Mouse (Mus musculus) urinary bladder, postnatal 10 days (tissue): ENCODE data around the gene Kctd2.
"Not testable (repeated sequence)": the region's sequence is repeated elsewhere in the genome, so short reads cannot be mapped to it uniquely, and the experiment has no call there.

ENCODE experiments used
- DNase-seq: peaks from one replicate; pipeline ENCODE4 v3.0.0; 2022; ENCODE audit warnings: low spot score

The Kctd2 gene

DNA sequence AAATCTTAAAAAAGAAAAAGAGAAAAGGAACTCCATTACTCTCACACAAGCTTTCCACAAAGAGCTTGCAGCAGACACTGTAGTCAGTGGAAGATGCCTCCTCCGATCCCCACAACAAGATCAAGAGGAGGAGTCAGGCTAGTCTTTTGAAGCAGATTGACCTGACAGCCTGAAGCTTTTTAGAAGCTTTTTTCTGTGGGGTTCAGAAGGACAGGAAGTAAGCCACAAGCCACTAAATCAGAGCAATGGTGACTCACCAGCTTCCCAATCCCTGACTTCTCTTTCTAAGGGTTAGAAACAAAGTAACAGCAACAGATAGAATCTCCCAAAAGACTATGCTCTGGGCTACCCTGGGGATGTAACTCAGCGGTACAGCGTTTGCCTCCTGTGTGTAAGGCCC lies 19.4 kb downstream of the Kctd2 start:
- no peak for DNase-seq

DNA sequence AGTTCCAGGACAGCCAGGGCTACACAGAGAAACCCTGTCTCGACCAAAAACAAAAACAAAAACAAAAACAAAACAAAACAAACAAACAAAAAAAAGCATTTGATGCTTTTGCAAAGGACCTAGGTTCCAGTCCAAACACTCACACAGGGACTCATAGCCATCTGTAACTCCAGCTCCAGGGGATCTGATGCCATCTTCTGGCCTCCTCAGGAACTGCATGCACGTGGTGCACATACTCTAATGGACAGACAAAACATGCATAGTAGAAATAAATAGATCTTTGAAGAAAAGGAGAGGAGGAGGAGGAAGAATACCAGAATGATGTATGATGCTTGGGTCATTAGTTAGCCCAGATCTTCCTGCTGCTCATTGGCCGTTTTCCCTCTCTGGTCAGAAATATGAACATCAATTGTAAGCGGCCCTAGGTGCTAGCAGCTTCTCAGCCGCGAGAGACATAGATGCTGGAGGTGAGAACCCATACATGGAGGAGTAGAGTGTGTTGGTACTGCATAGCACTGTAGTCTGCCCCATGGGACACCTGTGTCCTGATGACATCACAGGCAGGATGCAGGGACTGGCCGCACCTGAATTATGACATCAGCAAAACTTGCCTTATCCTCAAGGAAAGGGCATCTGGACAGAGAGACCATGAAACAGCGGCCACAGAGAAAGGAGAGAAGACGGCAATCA lies 20.1 kb downstream of the Kctd2 start, which contains the start of gene Trim80:
Trim80 (plus strand) TSS at position 640 of the 690 bp plus-strand sequence.
- no peak for DNase-seq

DNA sequence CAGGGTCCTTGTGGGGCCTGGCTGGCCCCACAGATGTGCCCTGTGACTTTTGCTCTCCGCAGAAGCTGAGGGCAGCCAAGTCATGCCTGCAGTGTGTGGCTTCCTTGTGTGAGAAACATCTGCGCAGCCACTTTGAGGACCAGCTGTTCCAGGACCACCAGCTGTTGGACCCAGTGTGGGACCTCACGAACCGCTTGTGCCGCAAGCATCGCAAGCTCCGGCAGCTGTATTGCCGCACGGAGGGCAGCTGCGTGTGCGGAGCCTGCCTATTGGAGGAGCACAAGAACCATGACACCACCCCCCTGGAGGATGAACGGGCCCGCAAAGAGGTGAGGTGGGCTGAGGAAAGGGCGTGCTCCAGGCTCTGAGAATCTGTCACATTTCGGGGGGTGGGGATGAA lies 21.5 kb downstream of the Kctd2 start:
- DNase-seq = no peak

GRCm38 (mm10) chr11:115446906-115447305 lies 27.0 kb downstream of the Kctd2 start:
- DNase-seq = no peak

GRCm38 (mm10) chr11:115447321-115447885 lies 27.5 kb downstream of the Kctd2 start:
- DNase-seq = no peak

DNA sequence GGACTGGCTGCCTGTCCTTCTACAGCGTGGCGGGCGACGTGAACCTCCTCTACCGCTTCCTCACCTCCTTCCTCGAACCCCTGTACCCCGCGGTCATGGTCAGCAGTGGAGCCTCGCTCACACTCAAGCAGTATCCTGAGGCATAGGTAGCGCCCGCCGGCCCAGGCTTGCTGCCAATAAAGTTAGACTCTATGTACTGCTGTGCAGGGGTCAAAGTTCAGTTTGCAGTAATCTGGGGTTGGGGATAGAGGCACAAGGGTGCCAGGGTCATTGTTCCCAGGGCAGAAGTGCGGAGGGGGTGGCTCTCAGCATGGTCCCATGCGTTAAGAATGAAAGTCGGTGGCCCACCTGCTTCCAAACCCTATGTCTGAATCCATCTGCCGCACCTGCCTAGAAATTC lies 28.1 kb downstream of the Kctd2 start:
- DNase-seq = no peak

- no peak for DNase-seq
Measured at GRCm38 (mm10) chr11:115448998-115449397, 29.1 kb downstream of the Kctd2 start.

DNA sequence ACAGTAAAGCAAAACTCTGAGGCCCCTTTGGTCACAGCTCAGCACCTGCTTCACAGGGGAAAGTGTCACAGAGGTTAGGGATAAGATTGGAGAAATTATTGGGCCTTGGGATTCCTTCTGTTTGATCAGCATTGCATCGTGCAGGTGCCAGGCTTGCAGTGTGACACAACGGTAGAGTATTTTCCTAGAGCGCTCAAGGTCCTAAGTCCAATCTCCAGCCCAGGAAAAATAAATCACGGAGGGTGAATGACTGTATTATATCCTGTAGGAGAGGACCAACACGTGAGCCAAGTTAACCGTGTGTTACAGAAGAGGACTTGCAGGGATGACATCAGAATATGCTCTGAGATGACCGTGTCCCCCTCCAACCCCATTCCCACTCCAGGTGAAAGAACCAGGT lies 30.2 kb downstream of the Kctd2 start:
- DNase-seq = no peak

- no peak for DNase-seq
Measured at GRCm38 (mm10) chr11:115451781-115452241, 31.9 kb downstream of the Kctd2 start.

GRCm38 (mm10) chr11:115452281-115452860 lies 32.4 kb downstream of the Kctd2 start:
- DNase-seq = no peak

DNA sequence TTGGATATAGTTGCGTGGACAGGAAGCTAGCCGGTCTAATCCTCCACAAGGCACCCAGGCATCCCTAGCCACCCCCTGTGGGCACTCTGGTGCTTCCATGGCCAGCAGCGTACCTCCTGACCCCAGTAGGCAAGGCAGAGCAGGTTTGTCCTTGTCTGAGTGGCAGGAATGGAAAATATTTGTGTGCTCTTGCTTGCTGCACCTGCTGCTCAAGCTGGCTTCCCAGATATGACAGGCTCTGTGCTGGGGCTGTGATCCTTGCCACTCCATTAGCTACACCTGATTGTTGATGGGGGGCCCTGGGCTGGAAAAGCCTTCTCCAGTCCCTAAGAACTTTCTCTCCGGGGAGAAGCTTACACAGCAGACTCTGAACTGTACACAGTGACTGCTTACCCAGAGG lies 33.4 kb downstream of the Kctd2 start:
- no peak for DNase-seq

DNA sequence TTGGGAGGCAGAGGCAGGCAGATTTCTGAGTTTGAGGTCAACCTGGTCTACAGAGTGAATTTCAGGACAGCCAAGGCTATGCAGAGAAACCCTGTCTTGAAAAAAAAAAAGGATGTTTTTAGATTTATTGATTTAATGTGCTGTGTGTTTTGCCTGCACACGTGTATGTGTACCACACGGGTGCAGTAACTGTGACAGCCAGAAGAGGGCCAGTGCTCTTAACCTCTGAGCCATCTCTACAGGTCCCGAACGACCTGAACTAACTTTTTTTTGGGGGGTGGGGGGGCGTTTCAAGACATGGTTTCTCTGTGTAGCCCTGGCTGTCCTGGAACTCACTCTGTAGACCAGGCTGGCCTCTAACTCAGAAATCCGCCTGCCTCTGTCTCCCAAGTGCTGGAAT lies 34.9 kb downstream of the Kctd2 start:
- DNase-seq = not testable (repeated sequence)

GRCm38 (mm10) chr11:115455619-115456018 lies 35.7 kb downstream of the Kctd2 start:
- DNase-seq = no peak

DNA sequence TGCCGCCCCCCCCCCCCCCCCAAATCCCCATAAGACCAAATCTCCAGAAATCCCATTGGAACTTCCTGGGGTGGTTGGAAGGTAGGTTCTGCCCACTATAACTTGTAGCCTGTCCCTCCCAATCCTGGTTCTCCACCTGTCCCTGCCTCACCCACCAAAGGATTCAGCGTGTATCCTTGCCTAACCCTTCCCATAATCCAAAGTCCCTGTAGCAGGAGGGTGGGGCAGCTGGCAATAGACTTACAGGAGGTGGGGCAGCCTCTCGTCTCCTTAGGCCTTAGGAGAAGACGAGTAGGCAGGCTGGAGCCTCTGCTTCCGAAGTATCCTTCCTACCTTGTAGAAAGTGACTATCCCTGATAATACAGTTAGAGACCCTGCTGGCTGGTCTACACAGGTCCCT lies 36.3 kb downstream of the Kctd2 start:
- DNase-seq = no peak

GRCm38 (mm10) chr11:115457405-115457804 lies 37.5 kb downstream of the Kctd2 start:
- DNase-seq = no peak

GRCm38 (mm10) chr11:115460976-115461375 lies 41.0 kb downstream of the Kctd2 start:
- DNase-seq = no peak

- no peak for DNase-seq
Measured at GRCm38 (mm10) chr11:115461846-115462242, 41.9 kb downstream of the Kctd2 start.

- DNase-seq = no peak
Measured at GRCm38 (mm10) chr11:115462243-115462891, 42.4 kb downstream of the Kctd2 start, which contains the start of gene Slc16a5. Gene Slc16a5 (plus strand): TSS chr11:115462474.

- no peak for DNase-seq
Measured at GRCm38 (mm10) chr11:115463397-115463796, 43.5 kb downstream of the Kctd2 start.

- DNase-seq = no peak
Measured at GRCm38 (mm10) chr11:115464851-115465250, 44.9 kb downstream of the Kctd2 start.

- no peak for DNase-seq
Measured at GRCm38 (mm10) chr11:115467217-115467618, 47.3 kb downstream of the Kctd2 start.

DNA sequence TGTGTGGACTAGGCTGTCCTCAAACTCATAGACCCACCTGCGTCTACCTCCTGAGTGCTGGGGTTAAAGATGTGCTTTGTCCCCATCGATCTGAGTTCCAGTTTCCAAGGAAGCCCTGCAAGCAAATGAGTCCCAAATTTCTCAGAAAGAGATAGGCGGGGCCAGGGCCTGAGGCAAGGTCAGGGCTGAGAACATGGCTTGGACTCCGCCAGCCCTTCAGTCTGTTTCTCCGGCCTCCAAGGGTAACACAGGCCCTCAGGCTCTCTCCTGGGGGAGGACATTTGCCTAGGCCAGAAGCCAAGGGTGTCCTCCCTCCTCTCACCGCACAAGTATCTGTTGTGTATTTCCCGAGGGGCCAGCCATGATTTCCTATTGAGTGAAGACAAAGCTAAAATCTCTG lies 52.3 kb downstream of the Kctd2 start:
- no peak for DNase-seq
